Mouse (Mus musculus): Measurements from ENCODE around the gene Theg.

Gene Theg

DNA sequence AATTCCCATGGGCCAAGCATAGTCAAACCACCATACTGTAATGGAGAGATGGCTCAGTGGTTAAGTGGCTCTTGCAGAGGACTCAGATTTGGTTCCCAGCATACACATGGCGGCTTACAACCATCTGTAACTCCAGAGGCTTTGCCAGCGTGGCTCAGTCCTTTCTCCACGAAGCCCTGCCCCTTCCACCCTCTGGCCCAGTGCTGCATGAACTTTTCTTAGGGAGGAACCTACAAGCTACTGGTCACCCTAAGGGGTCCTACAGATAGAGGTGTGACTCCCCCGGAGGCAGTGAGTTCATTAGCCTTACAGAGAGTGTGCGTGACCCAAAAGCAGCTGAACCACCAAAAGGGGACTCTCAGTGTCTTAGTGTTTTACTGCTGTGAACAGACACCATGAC, 30.2 kb downstream of the Theg start:
- no peak for DNase-seq (ENCODE audit: low read depth, low spot score)

DNA sequence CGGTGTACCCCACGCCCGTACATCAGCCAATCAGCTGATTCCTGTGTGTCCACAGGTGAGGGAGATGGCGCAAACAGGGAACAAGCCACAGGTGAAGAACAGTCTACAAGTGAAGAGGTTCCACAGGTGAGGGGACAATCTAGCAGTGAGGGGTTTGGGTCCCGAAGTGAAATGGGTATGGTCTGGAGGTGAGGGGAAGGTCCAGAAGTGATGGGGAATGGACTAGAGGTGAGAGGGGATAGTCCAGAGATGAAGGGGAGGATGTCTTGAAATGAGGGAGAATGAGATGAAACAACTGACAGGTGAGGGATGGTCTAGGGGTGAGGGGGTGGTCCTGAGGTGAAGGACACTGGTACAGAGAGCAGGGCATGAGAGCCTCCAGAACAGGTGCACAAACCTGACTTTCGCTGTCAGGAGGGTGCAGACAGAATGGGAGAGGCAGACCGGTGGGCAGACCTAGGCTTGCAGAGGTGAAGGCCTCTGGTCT, 31.9 kb downstream of the Theg start:
- no peak for DNase-seq (ENCODE audit: low read depth, low spot score)

DNA sequence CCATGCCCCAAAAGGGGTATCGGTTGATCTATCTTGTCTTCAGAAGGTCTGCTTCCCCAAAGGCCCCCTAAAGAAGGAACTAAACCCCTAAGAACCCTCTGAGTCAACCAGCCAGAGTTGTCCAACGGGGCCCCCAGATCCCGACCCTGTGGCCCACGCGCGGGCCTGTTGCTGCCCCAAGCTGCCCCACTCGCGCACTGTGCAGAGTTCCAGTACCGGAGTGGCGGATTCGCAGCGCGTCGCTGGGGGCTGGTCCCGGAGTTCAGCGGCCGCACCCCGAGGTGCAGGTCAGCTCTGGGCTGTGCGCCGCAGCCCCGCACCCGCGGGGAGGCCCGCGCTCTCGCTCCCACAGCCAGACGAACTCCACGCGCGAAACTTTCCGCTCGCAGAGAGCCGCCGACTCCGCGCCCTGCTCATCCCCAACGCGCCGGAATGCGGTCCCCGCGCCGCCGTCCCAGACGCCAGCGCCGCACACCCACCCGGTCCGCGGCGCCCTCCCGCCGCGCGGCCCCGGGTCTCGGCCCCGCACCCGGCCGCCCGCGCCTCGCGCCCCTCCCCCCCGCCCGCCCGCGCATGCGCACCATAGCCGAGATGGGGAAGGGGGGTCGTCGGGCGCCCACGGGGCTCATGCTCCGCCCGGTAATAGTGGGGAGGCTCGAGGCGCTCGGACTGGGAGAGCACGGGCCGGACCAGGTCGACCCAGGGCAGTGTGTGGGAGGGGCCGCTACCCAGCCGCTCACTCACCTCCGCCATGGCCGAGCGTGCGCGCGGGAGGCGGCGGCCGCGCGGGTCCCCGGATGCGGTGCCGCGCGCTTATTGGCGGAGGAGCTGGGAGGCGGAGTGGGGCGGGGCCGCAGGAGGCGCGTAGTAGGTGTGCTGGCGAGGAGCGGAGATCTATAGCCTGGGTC, 32.5 kb downstream of the Theg start, which contains the start of gene Mier2:
TSS of gene Mier2 (minus strand) at position 870 of the 908 bp plus-strand sequence.
- DNase-seq (ENCODE audit: low read depth, low spot score), result peak; percentile 89

DNA sequence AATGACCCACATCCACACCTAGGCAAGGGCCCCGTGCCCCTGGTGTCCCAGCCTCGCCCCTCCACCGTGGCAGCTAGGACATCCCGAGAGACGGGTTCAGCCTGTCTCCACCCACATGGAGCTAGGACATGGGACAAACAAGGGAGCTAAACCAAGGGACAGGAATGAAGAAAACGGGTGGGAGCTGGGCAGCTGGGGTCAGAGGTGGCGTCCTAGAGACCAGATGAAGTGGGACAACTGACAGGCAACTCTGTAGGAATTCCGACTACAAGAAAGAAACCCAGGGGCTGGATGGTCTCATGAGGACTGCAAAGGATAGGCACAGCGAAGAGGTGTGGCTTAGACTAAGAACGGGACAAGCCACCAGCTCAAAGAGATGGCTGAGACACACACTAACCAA, 33.4 kb downstream of the Theg start:
- DNase-seq (ENCODE audit: low read depth, low spot score), result no peak

DNA sequence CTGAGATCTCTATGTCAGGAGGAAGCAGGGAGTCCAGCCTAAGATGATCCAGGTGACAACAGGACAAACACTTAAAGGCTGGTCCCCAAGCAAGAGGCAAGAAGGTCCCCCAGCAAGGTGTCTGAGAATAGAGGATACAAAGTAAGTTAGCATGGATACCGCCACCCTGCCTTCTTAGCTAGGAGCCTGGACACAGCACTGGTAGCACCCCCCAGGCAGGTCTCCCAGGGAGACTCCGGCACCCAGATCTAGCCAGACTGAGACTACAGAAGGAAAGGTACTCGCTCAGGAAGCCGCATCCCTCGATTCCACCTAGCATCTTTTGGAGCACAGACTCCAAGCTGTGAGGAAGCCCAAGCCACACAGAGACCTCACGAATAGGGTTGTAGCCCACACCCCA, 34.0 kb downstream of the Theg start:
- no peak for DNase-seq (ENCODE audit: low read depth, low spot score)

DNA sequence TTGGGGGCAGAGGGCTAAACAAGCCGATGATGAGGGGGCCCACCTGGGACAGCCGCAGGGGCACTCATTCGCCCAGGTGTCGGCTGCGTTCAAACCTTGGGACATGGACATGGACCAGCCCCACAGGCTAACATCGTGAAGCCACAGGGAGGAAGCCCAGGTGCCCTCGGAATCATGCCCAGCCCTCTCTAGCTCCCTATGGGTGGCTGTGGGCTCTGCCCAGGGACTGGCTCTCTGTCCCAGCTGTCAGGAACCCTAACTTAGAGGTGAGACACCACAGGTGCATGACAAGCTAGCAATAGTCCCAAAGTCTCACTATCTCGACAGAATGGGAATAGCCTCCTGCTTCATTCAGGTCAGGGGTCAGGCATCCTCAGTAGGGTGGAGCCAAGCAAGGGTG, 34.6 kb downstream of the Theg start:
- DNase-seq (ENCODE audit: low read depth, low spot score), result no peak

DNA sequence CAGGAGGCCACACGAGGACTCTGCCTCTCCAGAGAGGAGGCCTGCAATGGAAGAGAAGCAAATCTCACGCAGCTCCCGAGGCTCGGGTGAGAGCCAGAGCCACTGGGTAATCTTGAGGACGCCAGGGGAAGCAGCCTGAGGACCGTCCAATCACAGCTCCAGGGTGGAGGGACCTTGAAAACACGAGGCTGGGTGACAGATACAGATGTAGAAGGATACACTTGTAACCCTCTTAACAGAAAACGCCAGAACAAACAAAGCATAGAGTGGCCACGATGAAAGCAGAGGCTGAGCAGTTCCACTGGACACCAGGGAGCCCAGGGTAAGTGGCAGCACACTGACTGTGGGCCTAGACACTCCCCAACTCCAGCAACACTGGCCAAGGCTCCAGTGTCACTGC, 36.8 kb downstream of the Theg start:
- DNase-seq (ENCODE audit: low read depth, low spot score), result no peak

DNA sequence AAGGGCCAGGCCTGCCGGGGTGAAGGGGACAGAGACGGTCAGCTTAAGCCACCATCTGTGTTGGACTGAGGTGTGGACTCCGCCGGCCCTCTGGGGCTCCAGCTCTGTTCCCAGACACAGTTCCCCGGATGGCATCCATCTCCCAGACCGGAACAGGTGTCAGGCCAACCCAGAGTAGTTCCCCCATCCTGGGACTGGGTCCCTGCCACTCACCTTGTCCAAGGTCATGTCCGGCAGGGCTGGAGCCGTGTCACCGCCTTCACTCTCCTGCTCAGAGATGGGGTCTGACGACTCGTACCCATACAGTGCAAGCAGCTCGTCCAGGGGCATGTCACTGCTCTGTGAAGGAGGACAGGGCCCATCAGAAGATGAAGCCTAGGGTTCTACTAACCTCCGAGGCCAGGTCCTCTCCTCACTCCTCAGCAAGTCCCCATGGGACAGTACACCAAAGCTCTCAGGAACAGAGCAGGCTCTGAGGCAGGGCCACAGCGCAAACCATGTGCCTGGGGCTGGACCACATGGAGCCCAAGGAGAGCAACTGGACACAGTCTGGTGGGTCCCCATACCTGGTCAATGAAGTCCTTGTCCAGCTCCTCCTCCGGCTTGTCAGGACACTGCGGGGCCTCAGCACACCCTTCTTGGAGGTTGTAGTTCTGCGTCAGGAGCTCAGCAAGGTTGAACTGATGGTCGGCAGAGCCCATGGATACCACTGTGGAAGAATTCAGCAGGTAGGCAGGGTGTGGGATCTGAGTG, 38.0 kb downstream of the Theg start:
- DNase-seq (ENCODE audit: low read depth, low spot score), result no peak

DNA sequence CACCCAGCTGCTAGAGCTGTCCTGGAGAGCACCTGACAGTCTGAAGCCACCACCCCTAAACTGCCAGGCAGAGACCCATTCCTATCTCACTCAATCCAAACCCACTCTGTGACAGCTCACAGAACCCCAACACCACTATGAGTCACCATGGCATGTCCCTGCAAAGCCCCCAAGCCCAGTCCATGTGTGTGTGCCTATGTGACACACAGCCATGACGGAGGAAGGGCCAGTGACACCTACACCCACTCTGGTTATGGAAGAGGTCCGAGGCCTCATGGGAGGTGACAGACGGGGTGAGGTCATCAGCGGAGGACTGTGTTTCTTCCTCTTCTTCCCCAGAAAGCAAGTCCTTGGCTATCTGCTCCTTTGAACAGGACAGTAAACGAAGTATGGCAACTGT, 38.6 kb downstream of the Theg start:
- DNase-seq (ENCODE audit: low read depth, low spot score), result no peak

DNA sequence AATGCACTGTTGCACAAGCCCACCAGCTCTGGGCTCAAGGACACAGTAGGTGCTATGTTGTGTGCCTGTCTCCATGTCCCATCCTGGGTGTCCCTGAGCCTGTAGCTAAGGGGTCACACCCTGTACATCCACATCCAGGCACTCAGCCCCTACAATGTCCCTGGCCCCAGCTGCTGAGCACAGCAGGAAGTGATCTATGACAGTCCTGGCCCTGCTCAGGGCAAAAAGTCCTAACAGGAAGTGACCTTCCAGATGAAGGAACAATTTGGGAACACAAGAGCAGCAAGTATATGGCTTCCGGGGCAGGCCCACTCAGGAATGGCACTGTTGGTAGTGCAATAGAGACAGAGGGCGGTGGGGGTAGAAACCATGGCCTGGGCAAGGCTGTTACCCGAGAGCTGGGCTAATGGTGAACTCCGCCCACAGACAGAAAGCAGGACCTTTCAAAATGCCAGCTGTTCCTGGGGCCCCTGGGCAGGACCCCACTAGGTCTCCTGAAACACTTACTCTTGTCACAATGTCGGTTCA, 39.9 kb downstream of the Theg start:
- DNase-seq (ENCODE audit: low read depth, low spot score), result no peak

DNA sequence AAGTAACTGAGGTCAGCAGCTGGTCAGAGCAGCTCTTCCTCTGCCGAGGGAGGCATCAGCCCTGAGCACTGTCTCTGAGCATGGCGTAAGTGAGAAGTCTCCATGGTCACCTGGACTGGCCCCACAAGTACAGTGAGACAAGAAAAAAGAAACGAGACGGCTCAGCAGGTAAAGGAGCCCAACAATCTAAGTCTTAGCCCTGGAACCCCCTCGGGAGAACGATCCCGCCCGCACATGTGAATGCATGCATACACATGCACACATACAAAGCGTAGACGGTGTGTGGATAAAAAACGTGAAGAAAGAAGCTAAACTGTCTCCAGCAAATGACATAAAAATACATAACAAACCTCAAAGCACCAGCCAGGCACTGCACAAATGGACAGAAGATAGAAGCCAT, 40.6 kb downstream of the Theg start:
- DNase-seq (ENCODE audit: low read depth, low spot score), result no peak

DNA sequence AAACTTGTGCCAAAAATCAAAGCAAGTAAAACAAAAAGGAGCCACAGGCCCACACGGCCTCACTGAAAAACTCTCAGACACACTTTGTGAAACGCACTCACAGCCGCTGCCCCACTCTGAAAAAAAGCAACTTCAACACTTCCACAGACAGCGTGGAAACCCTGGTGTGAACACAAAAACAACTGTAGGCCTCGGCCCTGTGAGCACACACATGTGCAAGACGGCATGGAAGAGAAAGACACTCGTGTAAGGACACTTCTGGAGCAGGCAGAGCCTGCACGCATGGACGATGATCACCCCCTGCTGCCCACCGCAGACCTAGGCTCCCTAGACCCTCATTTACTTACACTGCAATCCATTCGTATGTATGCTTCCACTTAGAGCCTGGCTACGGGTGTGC, 41.2 kb downstream of the Theg start:
- no peak for DNase-seq (ENCODE audit: low read depth, low spot score)

DNA sequence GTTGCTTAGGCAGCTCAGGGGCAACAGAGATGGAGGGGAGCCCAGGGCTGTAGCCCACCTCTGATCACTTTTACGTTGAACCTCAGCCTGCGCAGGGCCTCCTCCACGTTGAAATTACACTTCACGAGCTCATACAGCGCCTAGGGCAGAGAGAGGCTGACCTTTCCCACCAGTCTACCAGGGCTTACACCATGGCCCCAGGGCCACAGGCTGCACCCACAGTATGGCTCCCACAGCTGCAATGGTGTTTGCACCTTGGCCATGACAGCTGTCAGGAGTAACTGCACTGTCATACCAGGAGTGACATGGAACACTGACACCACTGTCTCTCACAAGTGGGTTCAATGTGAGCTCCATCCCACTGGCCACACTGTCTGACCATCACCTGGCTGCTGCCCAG, 42.5 kb downstream of the Theg start:
- DNase-seq (ENCODE audit: low read depth, low spot score), result no peak

DNA sequence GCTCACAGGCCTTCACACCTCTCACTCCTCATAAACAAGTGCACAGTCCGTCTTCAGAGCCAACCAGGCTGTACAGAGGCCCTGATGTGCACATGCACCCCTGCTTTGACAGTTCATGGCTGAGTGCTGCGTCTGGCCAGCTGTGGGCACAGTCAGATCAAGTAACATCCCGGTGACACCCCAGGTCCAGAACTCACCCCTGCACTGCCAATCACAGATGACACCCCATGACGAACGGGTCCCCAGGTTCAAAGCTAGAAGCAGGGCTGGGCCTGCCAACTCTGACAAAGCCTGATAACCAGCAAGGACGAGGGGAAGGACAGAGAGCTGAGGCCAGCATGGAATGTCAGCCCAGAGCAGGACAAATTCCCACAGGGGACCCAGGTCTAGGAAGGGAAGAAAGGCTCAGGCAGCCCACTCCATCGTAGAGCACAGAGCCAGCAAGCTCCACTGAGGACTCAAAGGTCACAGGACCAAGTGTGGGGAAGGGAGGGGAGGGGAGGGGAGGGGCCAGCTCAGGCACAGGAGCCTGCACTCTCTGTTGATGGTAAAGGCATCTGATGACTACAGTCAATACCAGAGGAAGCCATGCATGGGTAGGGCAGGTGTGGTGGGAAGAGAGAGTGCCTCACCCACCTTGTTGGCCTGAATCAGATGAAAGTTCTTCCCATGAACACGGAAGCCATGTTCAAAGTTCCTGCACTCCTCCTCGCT, 43.1 kb downstream of the Theg start:
- no peak for DNase-seq (ENCODE audit: low read depth, low spot score)

DNA sequence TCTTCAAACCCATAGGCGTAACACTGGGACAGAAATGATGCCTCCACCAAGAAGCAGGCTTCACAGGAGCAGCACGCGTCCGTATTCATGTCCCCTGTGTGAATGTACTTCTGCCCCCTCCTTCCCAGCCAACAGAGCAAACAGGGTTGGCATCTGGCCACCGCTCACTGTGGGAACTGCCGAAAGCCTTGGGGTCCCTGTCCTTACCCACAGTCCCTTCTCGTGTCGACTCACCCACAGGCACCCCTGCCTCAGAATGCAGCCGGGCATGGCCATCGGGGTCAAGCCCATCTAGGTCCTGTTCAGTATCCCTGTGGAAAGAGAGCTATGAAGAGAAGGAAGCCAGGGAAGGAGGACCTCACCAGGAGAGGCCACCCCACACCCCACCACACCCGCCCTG, 45.0 kb downstream of the Theg start:
- no peak for DNase-seq (ENCODE audit: low read depth, low spot score)

DNA sequence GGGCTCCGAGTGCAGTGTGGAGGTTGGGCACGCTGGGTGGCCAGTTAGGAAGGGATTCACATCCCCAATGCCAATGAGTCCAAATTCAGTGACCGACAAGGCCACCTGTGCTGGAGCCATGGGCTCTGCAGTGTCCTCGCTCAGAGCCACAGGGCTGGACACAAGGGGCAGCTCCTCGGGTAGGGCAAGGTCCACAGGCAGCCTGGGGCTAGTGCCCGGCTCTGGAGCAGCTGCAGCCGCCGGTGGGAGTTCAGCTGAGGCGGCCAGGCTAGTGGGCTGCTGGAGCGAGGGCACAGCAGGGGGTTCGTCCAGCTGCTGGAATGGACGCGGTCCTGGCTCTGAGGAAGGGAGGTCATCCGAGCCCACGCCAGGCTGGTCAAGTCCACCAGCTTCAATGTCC, 45.6 kb downstream of the Theg start:
- DNase-seq (ENCODE audit: low read depth, low spot score), result no peak

DNA sequence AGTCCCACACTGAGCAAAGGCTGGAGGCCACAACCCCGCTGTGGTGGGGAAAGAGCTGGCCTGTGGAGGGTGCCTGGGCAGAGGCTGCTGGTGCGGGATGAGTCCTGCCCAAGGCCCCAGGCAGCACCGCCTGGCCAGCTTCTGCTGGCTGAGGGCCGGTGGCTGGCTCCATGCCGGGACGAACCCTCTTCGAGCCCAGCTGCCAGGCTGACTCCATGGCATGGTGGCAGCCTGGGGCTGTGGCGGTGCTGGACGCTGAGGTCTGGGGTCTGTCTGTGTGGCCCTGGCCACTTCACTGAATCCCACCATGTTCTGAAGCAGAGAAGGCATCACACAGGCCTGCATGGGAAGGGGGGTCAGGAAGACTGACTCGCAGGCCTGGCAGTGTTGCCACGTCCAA, 46.4 kb downstream of the Theg start:
- DNase-seq (ENCODE audit: low read depth, low spot score), result no peak

DNA sequence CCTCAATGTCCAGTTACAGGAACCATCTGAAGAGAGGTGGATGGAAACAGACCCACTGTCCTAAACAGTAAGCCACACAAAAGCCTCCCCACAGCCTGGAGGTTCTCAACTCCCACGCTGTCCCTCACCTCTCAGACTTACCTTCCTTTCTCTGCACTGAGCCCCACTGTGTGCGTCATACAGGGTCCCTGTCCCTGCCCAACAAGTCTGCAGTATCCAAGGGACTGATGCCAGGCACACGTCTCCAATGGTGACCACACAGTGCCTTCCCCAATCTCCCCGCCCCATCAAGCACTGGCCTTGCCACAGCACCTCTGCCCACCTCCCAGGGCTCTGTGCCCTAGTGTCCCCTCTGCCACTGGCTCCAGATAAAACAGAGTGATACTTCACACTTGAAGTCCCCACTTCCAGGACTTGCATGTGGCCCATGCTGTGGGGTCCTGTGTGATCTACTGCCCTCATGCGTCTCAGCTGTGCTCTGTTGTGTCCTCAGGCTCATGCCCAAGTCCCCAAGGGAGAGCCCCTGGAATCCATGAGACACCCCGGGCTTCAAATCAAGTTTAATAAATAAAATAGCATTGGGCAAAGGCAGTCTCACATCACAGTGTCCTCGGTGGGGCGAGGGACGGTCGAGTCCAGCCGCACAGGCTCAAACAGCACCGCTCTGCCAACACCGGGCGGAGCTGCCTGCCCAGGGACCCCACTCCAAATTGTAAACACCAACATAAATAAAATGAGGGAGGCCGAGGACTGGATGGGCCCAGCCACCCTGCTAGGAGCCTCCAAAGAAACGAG, 47.2 kb downstream of the Theg start:
- no peak for DNase-seq (ENCODE audit: low read depth, low spot score)

DNA sequence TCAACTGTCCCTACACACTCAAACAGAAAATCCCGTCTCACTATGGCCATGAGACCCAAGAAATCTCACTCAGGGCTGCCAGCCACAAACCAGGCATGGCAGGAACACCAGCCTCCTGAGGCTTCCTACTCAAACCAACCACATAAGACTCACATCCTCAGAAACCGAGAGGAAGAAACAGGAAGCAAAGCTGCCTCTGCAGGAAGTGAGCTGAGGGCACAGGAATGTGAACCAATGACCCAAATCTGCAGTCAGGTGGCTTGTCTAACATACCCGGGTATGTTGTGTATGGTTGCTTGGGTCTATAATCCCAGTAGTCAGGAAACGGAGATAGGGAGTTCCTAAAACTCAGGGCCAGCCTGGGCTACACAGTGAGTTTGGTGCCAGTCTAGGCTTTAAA, 48.3 kb downstream of the Theg start:
- no peak for DNase-seq (ENCODE audit: low read depth, low spot score)

DNA sequence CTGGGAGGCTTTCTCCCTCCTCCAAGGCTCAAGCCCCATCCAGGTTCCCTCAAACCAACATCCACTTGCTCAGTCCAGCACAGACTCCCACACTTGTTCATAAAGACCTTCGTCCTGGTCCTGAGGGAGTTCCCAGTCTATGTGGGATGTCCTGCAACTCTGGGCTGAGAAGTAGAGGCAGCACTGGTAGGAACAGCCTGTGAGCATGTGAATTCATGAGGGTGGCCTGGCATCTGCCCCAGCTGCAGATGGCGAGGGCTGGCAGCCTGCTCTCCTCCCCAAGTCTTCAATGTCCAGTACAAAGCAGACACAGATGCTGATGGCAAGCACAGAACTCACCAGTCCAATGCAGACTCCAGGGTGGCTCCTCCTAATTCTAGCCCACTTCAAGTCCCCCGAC, 48.8 kb downstream of the Theg start:
- DNase-seq (ENCODE audit: low read depth, low spot score), result no peak

DNA sequence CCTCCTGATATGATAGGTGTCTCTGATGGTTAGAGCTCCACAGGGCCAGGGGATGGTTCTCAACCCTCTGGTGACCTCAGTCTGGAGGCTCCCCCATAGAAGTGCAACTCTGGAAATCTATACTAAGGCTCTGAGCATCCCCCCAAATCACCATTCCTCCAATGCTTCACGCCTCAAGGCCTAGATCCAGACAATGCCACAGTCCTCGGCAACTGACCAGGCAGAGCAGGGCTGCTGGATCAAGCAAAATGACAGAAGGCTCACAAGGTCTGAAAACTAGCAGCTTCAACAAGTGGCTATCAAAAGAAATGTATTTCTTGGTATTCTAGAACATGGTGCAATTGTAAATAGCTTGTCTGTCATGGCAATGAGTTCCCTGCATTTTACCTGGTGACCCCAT, 49.4 kb downstream of the Theg start:
- no peak for DNase-seq (ENCODE audit: low read depth, low spot score)
